13 mouse cellular contexts compared by ENCODE assay signal in the genomic region with DNA sequence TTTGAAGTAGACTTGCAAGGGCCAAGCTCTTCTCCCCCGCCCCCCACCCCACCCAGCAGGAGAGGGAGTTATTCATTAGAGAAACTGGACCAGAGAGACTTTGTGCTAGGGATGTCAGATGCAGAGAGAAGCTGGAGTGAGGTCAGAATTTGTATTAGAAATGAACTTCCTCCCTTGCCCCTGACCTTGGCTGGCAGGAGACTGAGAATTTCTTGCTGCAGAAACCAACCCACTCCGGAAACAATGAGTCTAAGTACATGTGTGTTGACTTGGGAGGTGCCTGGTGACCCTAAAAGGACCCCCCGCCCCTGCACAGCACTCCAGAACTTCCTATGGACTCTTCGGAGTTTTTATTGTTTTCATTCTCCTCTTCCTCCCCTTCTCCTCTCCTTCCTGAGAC.
DNase-seq lines count a peak whose midpoint lies in the region; ATAC-seq and TF ChIP-seq lines count a peak whose summit lies in the region.
"Had no signal": no experiment of that assay in that cellular context is flagged by ENCODE, and none has a peak within 500 bp of the region (broad histone marks: within the 10 kb centered on the region; RNA-seq: fewer than 3 reads in every experiment).

No protein-coding gene starts in this region.

- H3K9me3 ChIP-seq in heart, embryonic 10.5 days: no peaks in the 10 kb centered on the region
- H3K9me3 ChIP-seq in stomach, postnatal 0 days (ENCODE audit: control insufficient read depth, low read length): no peaks in the 10 kb centered on the region
- H3K9me3 ChIP-seq: hindbrain, embryonic 15.5 days had no signal

- no peak overlapping the region for H3K4me3 ChIP-seq in heart, embryonic 10.5 days
- no peak overlapping the region for H3K4me3 ChIP-seq in stomach, postnatal 0 days (ENCODE audit: low read depth, low read length)
- H3K4me3 ChIP-seq: hindbrain, embryonic 15.5 days had no signal

- no peak for TF ChIP-seq EP300 in stomach, postnatal 0 days (optimal IDR thresholded peaks at IDR 0.05)

- WGBS in heart, embryonic 10.5 days: 40% methylated on average over 4 of the region's 4 CpGs
- 26% methylated on average over 4 of the region's 4 CpGs for WGBS in stomach, postnatal 0 days

- H3K36me3 ChIP-seq in heart, embryonic 10.5 days: no peaks in the 10 kb centered on the region
- H3K36me3 ChIP-seq in stomach, postnatal 0 days (ENCODE audit: control insufficient read depth, insufficient read depth, low read length): no peaks in the 10 kb centered on the region
- H3K36me3 ChIP-seq: hindbrain, embryonic 15.5 days had no signal

- no peak for TF ChIP-seq CTCF in stomach, postnatal 0 days (IDR thresholded peaks at IDR 0.05; ENCODE audit: low read depth)

- H3K9ac ChIP-seq in stomach, postnatal 0 days (ENCODE audit: low read length): no peak overlapping the region
- H3K9ac ChIP-seq: hindbrain, embryonic 15.5 days; liver, embryonic 14.5 days had no signal

- no peak for DNase-seq in heart, embryonic 10.5 days (ENCODE audit: low spot score)
- DNase-seq in heart, adult 11 months: no peak
- DNase-seq in lung, postnatal 10 days: peak; percentile 41
- no peak for DNase-seq in lung, postnatal 36 days
- DNase-seq in kidney, adult 9 months: peak; percentile 82
- no peak for DNase-seq in stomach, postnatal 0 days (ENCODE audit: low spot score)
- no peak for DNase-seq in frontal cortex, postnatal 14 days (ENCODE audit: low spot score in 2 of 2)
- no peak for DNase-seq in thymus, adult 18-20 months
- DNase-seq: cerebellum, postnatal 14 days; gastrocnemius, postnatal 14 days; thymus, postnatal 4 days had no signal

- no peak for ATAC-seq in stomach, postnatal 0 days (ENCODE audit: low FRiP score, low TSS enrichment)

- peaks cover 36% of the 10 kb centered on the region for H3K4me1 ChIP-seq in heart, embryonic 10.5 days
- H3K4me1 ChIP-seq in stomach, postnatal 0 days (replicated peaks; ENCODE audit: control insufficient read depth, insufficient read depth): peaks cover 8% of the 10 kb centered on the region; the same call in 1 of the 2 replicates

- no peaks in the 10 kb centered on the region for H3K27me3 ChIP-seq in heart, embryonic 10.5 days (ENCODE audit: insufficient read depth, poor library complexity, severe bottlenecking)
- H3K27me3 ChIP-seq in stomach, postnatal 0 days (ENCODE audit: control insufficient read depth, insufficient read depth, low read length): no peaks in the 10 kb centered on the region
- H3K27me3 ChIP-seq: hindbrain, embryonic 15.5 days had no signal

- no peak overlapping the region for H3K4me2 ChIP-seq in stomach, postnatal 0 days (replicated peaks; ENCODE audit: low read depth)
- H3K4me2 ChIP-seq: hindbrain, embryonic 15.5 days had no signal

- peak overlapping the region; percentile 59 for H3K27ac ChIP-seq in heart, embryonic 10.5 days
- 0 out of 2 replicates have a peak overlapping the region, but pooled peaks have one; percentile 19 for H3K27ac ChIP-seq in stomach, postnatal 0 days (replicated peaks)
- H3K27ac ChIP-seq: hindbrain, embryonic 15.5 days; liver, embryonic 14.5 days had no signal

Comparison
In these comparisons a context has a peak if more than half of its experiments do, and no peak if none do; other contexts are left out.
1. DNase-seq: peak in lung, postnatal 10 days (single experiment) and kidney, adult 9 months (single experiment); none in heart, embryonic 10.5 days (single experiment), heart, adult 11 months (single experiment), lung, postnatal 36 days (single experiment), stomach, postnatal 0 days (single experiment), frontal cortex, postnatal 14 days (0 of 2) and thymus, adult 18-20 months (0 of 2).